ENCODE assay signal across 8 mouse cellular contexts in the genomic region with DNA sequence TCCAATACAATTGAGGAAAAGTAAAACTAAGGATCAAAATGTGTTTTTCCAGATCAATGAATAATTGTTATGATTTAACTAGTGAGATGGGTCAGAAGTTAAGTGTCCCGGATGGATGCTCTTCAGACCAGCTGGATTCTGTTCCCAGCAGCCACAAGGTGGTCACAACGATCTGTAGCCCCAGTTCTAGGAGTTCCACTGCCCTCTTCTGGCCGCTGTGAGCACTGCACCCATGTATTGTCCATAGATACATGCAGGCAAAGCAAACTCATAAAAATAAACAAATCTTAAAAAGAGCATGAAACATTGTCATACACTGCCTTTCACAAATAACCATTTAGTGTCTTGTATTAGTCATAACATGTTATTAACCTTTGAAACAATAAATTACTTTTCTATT.
DNase-seq lines count a peak whose midpoint lies in the region; ATAC-seq and TF ChIP-seq lines count a peak whose summit lies in the region.
"Had no signal": no experiment of that assay in that cellular context is flagged by ENCODE, and none has a peak within 500 bp of the region (broad histone marks: within the 10 kb centered on the region; RNA-seq: fewer than 3 reads in every experiment).

No protein-coding gene starts in this region.

- ATAC-seq in megakaryocyte, adult 5-6 weeks (ENCODE audit: poor library complexity, severe bottlenecking), result 0 out of 2 replicates have a peak, but pooled peaks have one; percentile 54

- no peaks in the 10 kb centered on the region for H3K4me1 ChIP-seq in bone marrow, adult 2 months (ENCODE audit: control insufficient read depth, insufficient read depth, low read length)
- H3K4me1 ChIP-seq: embryonic facial prominence, embryonic 13.5 days had no signal

- DNase-seq in layer of hippocampus, adult 2 months (ENCODE audit: low spot score in 2 of 2), result no peak
- no peak for DNase-seq in layer of hippocampus, postnatal 14 days (ENCODE audit: low spot score in 2 of 2)
- DNase-seq in ES-CJ7 (ENCODE audit: low read depth, low spot score), result peak; percentile 72
- no peak for DNase-seq in right cerebral cortex, postnatal 25 days
- DNase-seq in gastrocnemius, adult 18-20 months (ENCODE audit: low spot score), result no peak

- H3K27ac ChIP-seq in layer of hippocampus, adult 2 months, result no peak overlapping the region
- no peak overlapping the region for H3K27ac ChIP-seq in bone marrow, adult 2 months (ENCODE audit: control insufficient read depth, insufficient read depth, low read depth, low read length, poor library complexity)
- H3K27ac ChIP-seq: embryonic facial prominence, embryonic 13.5 days had no signal

- peak; percentile 67 for TF ChIP-seq CTCF in layer of hippocampus, adult 2 months (conservative IDR thresholded peaks at IDR 0.05)
- peak; percentile 59 for TF ChIP-seq CTCF in bone marrow, adult 2 months (IDR thresholded peaks at IDR 0.05; ENCODE audit: control insufficient read depth, insufficient read depth, low read length)

- no peak overlapping the region for H3K4me3 ChIP-seq in layer of hippocampus, adult 2 months
- H3K4me3 ChIP-seq in bone marrow, adult 2 months (replicated peaks; ENCODE audit: control insufficient read depth, low read depth, low read length), result no peak overlapping the region
- H3K4me3 ChIP-seq: embryonic facial prominence, embryonic 13.5 days had no signal

- TF ChIP-seq POLR2A in bone marrow, adult 2 months (IDR thresholded peaks at IDR 0.05; ENCODE audit: borderline replicate concordance, control insufficient read depth, low read depth, low read length), result no peak

- WGBS in bone marrow, adult 2 months, result 51% methylated on average over 3 of the region's 3 CpGs
